Mouse (Mus musculus): ENCODE measurements around the gene Kif7. TPM values are rescaled to one million over a fixed set of nuclear protein-coding genes. Genes with fewer than 3 reads are reported as not detected.
A peak's percentile ranks its signal among the peaks of the same experiment; 100 is the strongest.

Gene Kif7
- polyA plus RNA-seq, 1 experiment from 2014 or later: 6.3 TPM

DNA sequence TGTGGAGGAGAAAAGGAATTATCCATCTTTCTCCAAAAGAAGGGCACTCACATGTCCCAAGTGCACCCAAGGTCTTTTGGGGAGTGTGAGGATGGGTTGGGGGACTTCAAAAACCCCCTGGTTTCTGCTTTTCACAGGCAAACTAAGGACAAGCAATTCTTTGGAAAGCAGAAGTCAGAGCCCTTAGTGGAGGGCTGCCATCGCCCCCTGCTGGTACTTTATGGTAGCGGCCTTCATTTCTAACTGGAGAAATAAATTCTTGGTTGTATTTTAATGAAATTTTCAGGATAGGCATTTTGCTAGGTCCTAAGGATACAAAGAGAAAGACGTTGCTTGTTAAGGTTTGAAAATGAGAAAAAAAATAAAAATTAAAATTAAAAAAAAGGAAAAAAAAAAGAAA, 66.5 kb downstream of the Kif7 start:
- no peaks in the 10 kb centered on the region for H3K27me3 ChIP-seq (ENCODE audit: poor library complexity, severe bottlenecking)

More for the DNA sequence above, 66.5 kb downstream of the Kif7 start:
- Histone ChIP-seq H3K4me3 (no peak overlapping the region), H3K27ac (no peak overlapping the region), H3K9me3 (no peaks in the 10 kb centered on the region), H3K4me1 (0 out of 2 replicates have a peak, but pooled peaks cover 7% of the 10 kb centered on the region), H3K36me3 (replicated peaks) (no peaks in the 10 kb centered on the region)
- peak; percentile 46 for DNase-seq (ENCODE audit: extremely low spot score, low spot score)
- WGBS: 9% methylated on average over 3 of the region's 3 CpGs

Other genes with a start within 250 kb of the Kif7 start
- gene Polg, start 249.4 kb downstream of the Kif7 start, polyA plus RNA-seq (2016; fragmentation: Nextera tagmentation; extraction: Ambion mirVana): 42.1 and 46.4 TPM in 2 replicates
- gene Rhcg, start 98.1 kb downstream of the Kif7 start, polyA plus RNA-seq (2016; fragmentation: Nextera tagmentation; extraction: Ambion mirVana): 2.4 and 3.3 TPM in 2 replicates
- 18.0 and 18.2 TPM in 2 replicates for gene Ticrr, start 55.5 kb downstream of the Kif7 start, polyA plus RNA-seq (2016; fragmentation: Nextera tagmentation; extraction: Ambion mirVana)
- gene Plin1, start 17.2 kb upstream of the Kif7 start, polyA plus RNA-seq (2016; fragmentation: Nextera tagmentation; extraction: Ambion mirVana): not detected in 2 replicates
- 9.6 and 11.0 TPM in 2 replicates for gene Pex11a, start 27.4 kb upstream of the Kif7 start, polyA plus RNA-seq (2016; fragmentation: Nextera tagmentation; extraction: Ambion mirVana)
- 0.34 and 0.45 TPM in 2 replicates for gene Wdr93, start 27.4 kb upstream of the Kif7 start, polyA plus RNA-seq (2016; fragmentation: Nextera tagmentation; extraction: Ambion mirVana)
- not detected in 2 replicates for gene Mesp1, start 78.1 kb upstream of the Kif7 start, polyA plus RNA-seq (2016; fragmentation: Nextera tagmentation; extraction: Ambion mirVana)
- gene Mesp2, start 95.0 kb upstream of the Kif7 start, polyA plus RNA-seq (2016; fragmentation: Nextera tagmentation; extraction: Ambion mirVana): 0.40 and 0.79 TPM in 2 replicates
- gene Anpep, start 145.3 kb upstream of the Kif7 start, polyA plus RNA-seq (2016; fragmentation: Nextera tagmentation; extraction: Ambion mirVana): 2.8 and 4.6 TPM in 2 replicates
- 49.2 and 51.2 TPM in 2 replicates for gene Ap3s2, start 204.9 kb upstream of the Kif7 start, polyA plus RNA-seq (2016; fragmentation: Nextera tagmentation; extraction: Ambion mirVana)
- gene Arpin, start 219.6 kb upstream of the Kif7 start, polyA plus RNA-seq (2016; fragmentation: Nextera tagmentation; extraction: Ambion mirVana): 21.1 and 21.7 TPM in 2 replicates

Data from forebrain, embryonic 10.5 days (tissue).